Mouse (Mus musculus): Measurements from ENCODE around the gene Olfr1054. TPM values are rescaled to one million over a fixed set of nuclear protein-coding genes. Genes with fewer than 3 reads are reported as not detected.
"Not testable (repeated sequence)": the region's sequence is repeated elsewhere in the genome, so short reads cannot be mapped to it uniquely, and the experiment has no call there.

Gene Olfr1054
- not detected for total RNA-seq (2021)
- long read RNA-seq, experiment 1: 0 reads
- long read RNA-seq, experiment 2: 0 reads

DNA sequence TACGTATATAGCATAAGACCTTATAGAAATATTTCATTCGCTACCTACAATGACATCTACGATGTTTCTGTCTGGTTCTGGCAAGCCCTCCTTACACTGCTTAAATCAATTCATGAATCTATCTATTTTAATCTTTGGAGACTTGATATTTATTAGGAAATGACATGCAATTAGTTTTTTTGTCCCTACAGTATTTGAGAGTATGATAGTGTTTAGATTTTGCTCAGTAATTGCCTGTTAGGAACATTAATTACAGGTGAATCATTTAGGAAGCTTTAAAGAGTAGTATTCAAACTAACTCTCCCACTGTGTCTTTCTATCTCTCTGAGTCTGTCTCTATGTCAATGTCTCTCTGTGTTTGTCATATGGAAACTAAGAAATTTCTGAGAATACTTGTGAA is at the start of gene Olfr1054:
Gene Olfr1054, minus strand, starts transcription at position 101 of the 400 bp plus-strand sequence.
- Histone ChIP-seq H3K27ac (no peak within 1 kb of the TSS), H3K4me3 (no peak within 1 kb of the TSS)
- no peak for TF ChIP-seq CTCF (conservative IDR thresholded peaks at IDR 0.05)
- no peak for DNase-seq (ENCODE audit: low spot score in 2 of 2)

DNA sequence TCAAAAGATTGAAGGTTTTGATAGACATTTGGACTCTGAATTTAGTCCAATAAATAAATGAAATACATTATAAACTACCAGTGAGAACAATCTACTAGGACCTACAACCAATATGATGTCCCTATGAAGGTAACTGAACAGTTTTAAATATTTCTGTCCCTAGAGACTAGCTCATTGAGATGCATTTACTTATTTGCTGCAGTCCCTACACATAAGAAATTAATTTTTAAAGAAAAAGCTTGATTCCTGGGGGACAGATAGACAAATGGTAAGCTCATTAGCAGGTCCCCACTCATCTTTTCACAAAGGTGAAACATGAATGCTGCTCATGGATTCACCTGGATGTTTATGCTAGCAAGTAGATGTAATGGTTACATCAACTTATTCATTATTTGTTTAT is 43.1 kb upstream of the Olfr1054 start, which contains the start of gene Olfr1057:
Gene Olfr1057, minus strand, starts transcription at position 101 of the 400 bp plus-strand sequence.
- no peak for DNase-seq (ENCODE audit: low spot score in 2 of 2)
- Histone ChIP-seq H3K4me3 (no peak within 1 kb of the TSS), H3K27ac (no peak within 1 kb of the TSS)
- TF ChIP-seq CTCF (conservative IDR thresholded peaks at IDR 0.05): no peak

DNA sequence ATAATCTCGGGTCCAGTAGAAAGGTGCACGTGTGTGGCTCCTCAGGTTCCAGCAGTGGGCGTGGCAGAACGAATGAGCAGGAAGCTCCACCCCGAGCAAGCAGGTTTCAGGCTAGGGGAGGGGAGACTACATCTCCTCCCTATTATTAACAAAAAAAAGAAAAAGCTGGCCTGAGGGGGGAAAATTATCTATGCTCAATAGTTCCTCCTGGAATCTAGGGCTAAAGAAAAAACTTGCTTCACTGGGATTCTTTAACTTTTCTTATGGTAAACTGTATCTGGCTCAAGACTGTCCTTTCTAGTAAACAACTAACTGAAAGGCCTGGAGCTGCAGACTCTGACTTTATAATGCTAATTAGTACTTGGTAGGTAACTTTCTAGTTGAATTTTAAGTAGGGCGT is 31.1 kb upstream of the Olfr1054 start:
- H3K4me3 ChIP-seq; DNase-seq (ENCODE audit: low spot score in 2 of 2); H3K27ac ChIP-seq: not testable (repeated sequence)

DNA sequence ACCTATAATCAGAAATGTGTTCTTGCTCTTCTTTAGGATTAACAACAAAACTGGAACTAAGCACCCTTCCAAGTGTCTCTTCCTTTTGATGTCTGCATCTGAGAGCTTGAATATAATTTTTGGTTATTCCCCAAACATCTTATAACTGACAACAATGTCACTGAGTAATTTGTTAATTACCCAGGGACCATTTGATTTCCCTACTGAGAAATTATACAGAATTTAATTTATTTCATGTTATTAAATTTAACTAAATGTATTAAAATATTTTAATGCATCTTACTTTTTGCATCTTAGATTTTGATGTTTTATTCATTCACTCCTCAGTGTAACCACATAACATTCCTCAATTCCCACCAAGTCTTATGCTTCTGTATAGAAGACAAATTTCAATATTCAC is 27.1 kb upstream of the Olfr1054 start, which contains the start of gene Olfr1056:
Gene Olfr1056, minus strand, starts transcription at position 101 of the 400 bp plus-strand sequence.
- TF ChIP-seq CTCF (conservative IDR thresholded peaks at IDR 0.05): no peak
- Histone ChIP-seq H3K4me3 (no peak within 1 kb of the TSS), H3K27ac (no peak within 1 kb of the TSS)
- no peak for DNase-seq (ENCODE audit: low spot score in 2 of 2)

DNA sequence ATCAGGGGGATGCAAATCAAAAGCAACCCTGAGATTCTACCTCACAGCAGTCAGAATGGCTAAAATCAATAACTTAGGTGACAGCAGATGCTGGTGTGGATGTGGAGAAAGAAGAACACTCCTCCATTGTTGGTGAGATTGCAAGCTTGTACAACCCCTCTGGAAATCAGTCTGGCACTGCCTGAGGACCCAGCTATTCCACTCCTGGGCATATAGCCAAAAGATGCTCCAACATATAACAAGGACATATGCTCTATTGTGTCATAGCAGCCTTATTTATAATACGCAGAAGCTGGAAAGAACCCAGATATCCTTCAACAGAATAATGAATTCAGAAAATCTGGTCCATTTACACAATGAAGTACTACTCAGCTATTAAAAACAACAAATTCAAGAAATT is 16.5 kb upstream of the Olfr1054 start:
- H3K27ac ChIP-seq, H3K4me3 ChIP-seq: not testable (repeated sequence)
- peak; percentile 21 to 61 for DNase-seq (ENCODE audit: low spot score in 2 of 2)

DNA sequence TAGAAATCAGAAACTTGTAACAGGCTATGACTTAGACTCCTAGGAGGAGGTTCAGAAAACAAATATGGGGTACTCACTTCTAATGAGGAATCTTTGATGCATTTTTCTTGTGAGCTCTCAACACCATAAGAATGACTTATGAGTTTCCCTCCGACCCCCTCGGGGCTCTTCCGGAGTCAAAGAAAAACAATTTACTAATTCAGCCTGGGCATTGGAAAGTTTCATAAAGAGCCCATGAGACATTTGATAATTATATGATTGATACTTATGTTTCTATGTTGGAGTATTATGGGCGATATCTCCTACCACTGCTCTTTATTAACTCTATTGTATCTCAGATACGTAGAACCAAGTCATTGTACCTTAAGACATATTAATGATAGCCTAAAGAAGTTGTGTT is 15.0 kb upstream of the Olfr1054 start, which contains the start of gene Olfr1055:
Gene Olfr1055, minus strand, starts transcription at position 101 of the 400 bp plus-strand sequence.
- Histone ChIP-seq H3K4me3 (no peak within 1 kb of the TSS), H3K27ac (no peak within 1 kb of the TSS)
- no peak for TF ChIP-seq CTCF (conservative IDR thresholded peaks at IDR 0.05)
- DNase-seq (ENCODE audit: low spot score in 2 of 2): no peak

DNA sequence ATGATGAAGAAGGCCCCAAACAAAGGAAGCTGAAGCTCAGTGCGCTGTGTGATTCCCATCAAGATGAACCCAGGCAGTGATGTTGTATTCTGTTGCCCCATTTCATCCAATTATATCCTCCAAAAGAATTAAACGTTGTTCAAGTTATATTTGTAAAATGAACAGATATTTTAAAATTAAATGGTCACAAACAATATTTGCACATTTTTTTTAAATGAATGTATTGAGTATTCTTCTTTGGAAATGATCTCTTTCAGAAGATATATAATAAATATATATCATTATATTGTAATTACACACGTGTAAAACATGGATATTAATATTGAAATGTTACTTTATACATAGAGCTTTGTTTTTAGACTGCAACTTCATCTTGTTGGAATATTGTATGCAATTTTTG is 20.0 kb downstream of the Olfr1054 start, which contains the start of gene Olfr1053:
Gene Olfr1053, minus strand, starts transcription at position 101 of the 400 bp plus-strand sequence.
- no peak for DNase-seq (ENCODE audit: low spot score in 2 of 2)
- H3K27ac ChIP-seq: no peak within 1 kb of the TSS
- no peak for TF ChIP-seq CTCF (conservative IDR thresholded peaks at IDR 0.05)
- H3K4me3 ChIP-seq: no peak within 1 kb of the TSS

DNA sequence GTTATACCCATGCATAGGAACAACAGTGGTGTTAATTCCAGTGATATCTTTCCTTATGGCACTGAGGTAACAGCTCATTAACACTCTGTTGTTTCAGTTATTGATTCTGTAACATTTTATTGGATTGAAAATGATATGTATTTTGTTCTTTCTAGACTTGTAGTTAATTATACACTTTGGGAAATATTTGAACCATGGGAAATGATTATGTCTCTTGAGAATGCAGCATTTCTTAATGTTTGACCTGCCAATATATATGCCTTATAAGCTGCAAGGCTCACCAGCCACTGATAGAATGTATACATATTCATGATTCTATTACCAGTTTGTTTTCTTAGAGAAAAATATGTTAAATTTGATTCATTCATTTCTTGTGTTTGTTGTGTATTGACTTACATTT is 43.1 kb downstream of the Olfr1054 start, which contains the start of gene Olfr1052:
Gene Olfr1052, plus strand, starts transcription at position 301 of the 400 bp plus-strand sequence.
- no peak within 1 kb of the TSS for H3K27ac ChIP-seq
- no peak within 1 kb of the TSS for H3K4me3 ChIP-seq
- TF ChIP-seq CTCF (conservative IDR thresholded peaks at IDR 0.05): no peak
- no peak for DNase-seq (ENCODE audit: low spot score in 2 of 2)

Other genes with a start within 250 kb of the Olfr1054 start
- not detected for gene Olfr1037, start 248.0 kb downstream of the Olfr1054 start, total RNA-seq (2021)
- gene Olfr1039, start 199.5 kb downstream of the Olfr1054 start, total RNA-seq (2021): not detected
- gene Olfr1040, start 188.7 kb downstream of the Olfr1054 start, total RNA-seq (2021): not detected
- gene Olfr1042, start 173.6 kb downstream of the Olfr1054 start, total RNA-seq (2021): not detected
- not detected for gene Olfr1043, start 167.9 kb downstream of the Olfr1054 start, total RNA-seq (2021)
- gene Olfr1044, start 157.6 kb downstream of the Olfr1054 start, total RNA-seq (2021): not detected
- gene Olfr52, start 149.8 kb downstream of the Olfr1054 start, total RNA-seq (2021): not detected
- gene Olfr1045, start 132.4 kb downstream of the Olfr1054 start, total RNA-seq (2021): not detected
- not detected for gene Olfr1046, start 116.1 kb downstream of the Olfr1054 start, total RNA-seq (2021)
- gene Olfr1047, start 104.0 kb downstream of the Olfr1054 start, total RNA-seq (2021): not detected
- gene Olfr1048, start 95.1 kb downstream of the Olfr1054 start, total RNA-seq (2021): not detected
- not detected for gene Olfr1049, start 77.1 kb downstream of the Olfr1054 start, total RNA-seq (2021)
- gene Olfr1051, start 56.3 kb downstream of the Olfr1054 start, total RNA-seq (2021): not detected
- gene Olfr1052, start 43.0 kb downstream of the Olfr1054 start, total RNA-seq (2021): not detected
- not detected for gene Olfr1053, start 20.1 kb downstream of the Olfr1054 start, total RNA-seq (2021)
- gene Olfr1055, start 14.9 kb upstream of the Olfr1054 start, total RNA-seq (2021): not detected
- not detected for gene Olfr1056, start 27.0 kb upstream of the Olfr1054 start, total RNA-seq (2021)
- gene Olfr1057, start 43.0 kb upstream of the Olfr1054 start, total RNA-seq (2021): not detected
- not detected for gene Olfr1058, start 53.1 kb upstream of the Olfr1054 start, total RNA-seq (2021)
- not detected for gene Olfr1061, start 78.6 kb upstream of the Olfr1054 start, total RNA-seq (2021)
- not detected for gene Olfr1062, start 91.3 kb upstream of the Olfr1054 start, total RNA-seq (2021)
- not detected for gene Olfr1065, start 115.2 kb upstream of the Olfr1054 start, total RNA-seq (2021)
- not detected for gene Olfr1066, start 120.8 kb upstream of the Olfr1054 start, total RNA-seq (2021)
- not detected for gene Olfr228, start 152.0 kb upstream of the Olfr1054 start, total RNA-seq (2021)
- gene Olfr1076, start 173.0 kb upstream of the Olfr1054 start, total RNA-seq (2021): not detected
- not detected for gene Olfr1079, start 207.0 kb upstream of the Olfr1054 start, total RNA-seq (2021)
- not detected for gene Olfr1080, start 222.8 kb upstream of the Olfr1054 start, total RNA-seq (2021)

All from layer of hippocampus, adult 2 months (tissue).